Comparison of ENCODE assay signal across 11 mouse cellular contexts in genomic region chr2:26299336-26299735, GRCm38 (mm10). TPM values are rescaled to one million over a fixed set of nuclear protein-coding genes. Genes with fewer than 3 reads are reported as not detected.
DNase-seq lines count a peak whose midpoint lies in the region; ATAC-seq lines count a peak whose summit lies in the region.
"Had no signal": no experiment of that assay in that cellular context is flagged by ENCODE, and none has a peak within 500 bp of the region (broad histone marks: within the 10 kb centered on the region; RNA-seq: fewer than 3 reads in every experiment).

No protein-coding gene starts in this region.

- WGBS in heart, embryonic 13.5 days: 46% methylated on average over 7 of the region's 7 CpGs
- WGBS in hindbrain, embryonic 11.5 days: 36% methylated on average over 7 of the region's 7 CpGs
- 33% methylated on average over 7 of the region's 7 CpGs for WGBS in neural tube, embryonic 14.5 days

- no peaks in the 10 kb centered on the region for H3K36me3 ChIP-seq in heart, embryonic 13.5 days
- H3K36me3 ChIP-seq in hindbrain, embryonic 11.5 days (ENCODE audit: control insufficient read depth, insufficient read depth, low read length): no peaks in the 10 kb centered on the region
- H3K36me3 ChIP-seq in neural tube, embryonic 14.5 days (ENCODE audit: control insufficient read depth, insufficient read depth, low read length): no peaks in the 10 kb centered on the region

- peak overlapping the region; percentile 52 for H3K9ac ChIP-seq in heart, embryonic 13.5 days
- peak overlapping the region; percentile 28; the same call in 1 of the 2 replicates for H3K9ac ChIP-seq in hindbrain, embryonic 11.5 days (ENCODE audit: low read depth, low read length)
- 0 out of 2 replicates have a peak overlapping the region, but pooled peaks have one; percentile 1 for H3K9ac ChIP-seq in neural tube, embryonic 14.5 days (replicated peaks; ENCODE audit: low read depth, low read length)

- peaks cover 43% of the 10 kb centered on the region for H3K4me1 ChIP-seq in heart, embryonic 13.5 days
- H3K4me1 ChIP-seq in hindbrain, embryonic 11.5 days (replicated peaks; ENCODE audit: control insufficient read depth, insufficient read depth, low read length): peaks cover 13% of the 10 kb centered on the region
- peaks cover 32% of the 10 kb centered on the region for H3K4me1 ChIP-seq in neural tube, embryonic 14.5 days (ENCODE audit: control insufficient read depth, insufficient read depth, low read length)

- H3K27me3 ChIP-seq in heart, embryonic 13.5 days (replicated peaks): 0 out of 2 replicates have a peak, but pooled peaks cover 9% of the 10 kb centered on the region
- no peaks in the 10 kb centered on the region for H3K27me3 ChIP-seq in hindbrain, embryonic 11.5 days (ENCODE audit: control insufficient read depth, insufficient read depth, low read length)
- H3K27me3 ChIP-seq in neural tube, embryonic 14.5 days (ENCODE audit: control insufficient read depth, insufficient read depth, low read length): no peaks in the 10 kb centered on the region

- H3K9me3 ChIP-seq in heart, embryonic 13.5 days: no peaks in the 10 kb centered on the region
- no peaks in the 10 kb centered on the region for H3K9me3 ChIP-seq in hindbrain, embryonic 11.5 days (ENCODE audit: control insufficient read depth, low read length)
- no peaks in the 10 kb centered on the region for H3K9me3 ChIP-seq in neural tube, embryonic 14.5 days (ENCODE audit: control insufficient read depth, low read length)

- no peak for DNase-seq in heart, postnatal 25 days (ENCODE audit: low spot score)
- DNase-seq in cerebellum, postnatal 10 days: peak; percentile 83 to 84
- DNase-seq in hindbrain, embryonic 11.5 days (ENCODE audit: low spot score): no peak
- DNase-seq in testis, postnatal 14 days (ENCODE audit: low spot score): no peak
- no peak for DNase-seq in ovary, postnatal 10 days (ENCODE audit: low spot score)
- no peak for DNase-seq in adrenal gland, adult 2 months
- DNase-seq: gastrocnemius, postnatal 25 days; kidney, postnatal 25 days; lung, postnatal 14 days had no signal

- intact Hi-C loops in heart, postnatal 25 days (cut with DNase I): no loop called here

- H3K27ac ChIP-seq in heart, embryonic 13.5 days (replicated peaks): 0 out of 2 replicates have a peak overlapping the region, but pooled peaks have one; percentile 54
- H3K27ac ChIP-seq in hindbrain, embryonic 11.5 days (ENCODE audit: low read depth, low read length): peak overlapping the region; percentile 91
- H3K27ac ChIP-seq in neural tube, embryonic 14.5 days (ENCODE audit: low read depth, low read length): peak overlapping the region; percentile 65

- H3K4me3 ChIP-seq in heart, embryonic 13.5 days: no peak overlapping the region
- H3K4me3 ChIP-seq in hindbrain, embryonic 11.5 days (ENCODE audit: low read depth, low read length): no peak overlapping the region
- H3K4me3 ChIP-seq in neural tube, embryonic 14.5 days (ENCODE audit: low read depth, low read length): no peak overlapping the region

- H3K4me2 ChIP-seq in heart, embryonic 13.5 days: peak overlapping the region; percentile 67; the same call in 1 of the 2 replicates
- H3K4me2 ChIP-seq in hindbrain, embryonic 11.5 days (replicated peaks; ENCODE audit: low read depth, low read length): 0 out of 2 replicates have a peak overlapping the region, but pooled peaks have one; percentile 17
- H3K4me2 ChIP-seq in neural tube, embryonic 14.5 days (ENCODE audit: low read depth, low read length): no peak overlapping the region

- no peak for ATAC-seq in heart, embryonic 13.5 days (ENCODE audit: extremely low read depth, insufficient number of reproducible peaks, low FRiP score, low TSS enrichment)
- no peak for ATAC-seq in hindbrain, embryonic 11.5 days (ENCODE audit: low FRiP score)
- ATAC-seq in neural tube, embryonic 14.5 days (ENCODE audit: low read depth): no peak

RNA-seq across cellular contexts. Expression of gene Ccdc187, which starts 5.0 kb away (rescaled TPM):
- polyA plus RNA-seq in heart, embryonic 13.5 days (2015; fragmentation: Nextera tagmentation; extraction: Ambion mirVana): 0.10 and 0.24 TPM in 2 replicates
- total RNA-seq in heart, postnatal 25 days (2021): under 1 TPM; 0.08 to 0.18 TPM
- 0.07 and 0.19 TPM in 2 replicates for polyA plus RNA-seq in hindbrain, embryonic 11.5 days (2014; fragmentation: Nextera tagmentation; extraction: Ambion mirVana)
- polyA plus RNA-seq in neural tube, embryonic 14.5 days (2014; fragmentation: Nextera tagmentation; extraction: Ambion mirVana): 0.08 TPM in 1 of 2 replicates, not detected in the other
- total RNA-seq in adrenal gland, adult 2 months (2021): 1 to 10 TPM in 1 of 2 experiments, under 1 TPM in 1; 0.58 to 1.0 TPM
- polyA plus RNA-seq in adrenal gland, adult 2 months (2012; rRNA removed): 0.51 and 0.83 TPM in 2 replicates

RNA-seq across cellular contexts. Expression of gene Gpsm1, which starts 16.0 kb away (rescaled TPM):
- polyA plus RNA-seq in heart, embryonic 13.5 days (2015; fragmentation: Nextera tagmentation; extraction: Ambion mirVana): 37.3 TPM in 2 replicates
- total RNA-seq in heart, postnatal 25 days (2021): 100 to 1,000 TPM; 195 to 226 TPM
- polyA plus RNA-seq in hindbrain, embryonic 11.5 days (2014; fragmentation: Nextera tagmentation; extraction: Ambion mirVana): 46.9 and 48.5 TPM in 2 replicates
- 92.0 and 94.8 TPM in 2 replicates for polyA plus RNA-seq in neural tube, embryonic 14.5 days (2014; fragmentation: Nextera tagmentation; extraction: Ambion mirVana)
- total RNA-seq in adrenal gland, adult 2 months (2021): 10 to 100 TPM in 1 of 2 experiments, 1 to 10 TPM in 1; 9.4 to 14.9 TPM
- 20.0 and 24.1 TPM in 2 replicates for polyA plus RNA-seq in adrenal gland, adult 2 months (2012; rRNA removed)

RNA-seq across cellular contexts. Expression of gene Dnlz, which starts 52.6 kb away (rescaled TPM):
- 27.5 and 28.7 TPM in 2 replicates for polyA plus RNA-seq in heart, embryonic 13.5 days (2015; fragmentation: Nextera tagmentation; extraction: Ambion mirVana)
- 10 to 100 TPM; 20.0 to 21.8 TPM for total RNA-seq in heart, postnatal 25 days (2021)
- polyA plus RNA-seq in hindbrain, embryonic 11.5 days (2014; fragmentation: Nextera tagmentation; extraction: Ambion mirVana): 27.3 and 29.6 TPM in 2 replicates
- polyA plus RNA-seq in neural tube, embryonic 14.5 days (2014; fragmentation: Nextera tagmentation; extraction: Ambion mirVana): 26.6 and 31.0 TPM in 2 replicates
- 10 to 100 TPM; 20.6 to 25.6 TPM for total RNA-seq in adrenal gland, adult 2 months (2021)
- polyA plus RNA-seq in adrenal gland, adult 2 months (2012; rRNA removed): 30.6 and 31.1 TPM in 2 replicates

Comparison
In these comparisons a context has a peak if more than half of its experiments do, and no peak if none do; other contexts are left out.
1. H3K9ac ChIP-seq: peak in every context shown above with its lines; median percentile 52 in heart, embryonic 13.5 days; 28 in hindbrain, embryonic 11.5 days; 1 in neural tube, embryonic 14.5 days.
2. DNase-seq: peak in cerebellum, postnatal 10 days (2 of 2); none in heart, postnatal 25 days (single experiment), hindbrain, embryonic 11.5 days (single experiment), testis, postnatal 14 days (single experiment), ovary, postnatal 10 days (single experiment) and adrenal gland, adult 2 months (single experiment).
3. Peak in every context shown above with its lines, with median percentiles within 50 percentile points of each other: H3K27ac ChIP-seq.